Mouse (Mus musculus) cortical plate, adult 2 months (tissue): ENCODE measurements around the gene Trim59.

Experiments used
- CTCF ChIP-seq: fragments of 200-500 bp; IDR thresholded peaks from 2 replicates; pipeline ENCODE4 v1.5.1; 2011; ENCODE audit warnings: mild to moderate bottlenecking, control low read depth, low read length; ENCODE audit not compliant: insufficient read depth; ENCODE audit errors: extremely low read depth
- POLR2A ChIP-seq: fragments of 200-500 bp; IDR thresholded peaks from 2 replicates; pipeline ENCODE4 v1.6.1; 2011; ENCODE audit warnings: mild to moderate bottlenecking, low read length, control low read depth; ENCODE audit not compliant: insufficient read depth; ENCODE audit errors: extremely low read depth

- TF ChIP-seq CTCF: no peak
- TF ChIP-seq POLR2A: no peak
Measured at GRCm38 (mm10) chr3:69062764-69063163, 18.2 kb upstream of the Trim59 start.
